Mouse (Mus musculus) stomach, embryonic 14.5 days (tissue): Measurements from ENCODE around the gene Tunar. TPM values are rescaled to one million over a fixed set of nuclear protein-coding genes. Genes with fewer than 3 reads are reported as not detected.

Source experiments
- ATAC-seq: fragments of 200-750 bp; cut with Nextera tagmentation; 2 replicates; pipeline ENCODE4 v1.8.0; 2017; ENCODE audit warnings: low read depth, moderate TSS enrichment; ENCODE audit not compliant: insufficient number of reproducible peaks, insufficient read depth, low FRiP score
- H3K27ac ChIP-seq: fragments of 300-500 bp; sonication (generic); 2 replicates; pipeline ENCODE4 v1.5.1; 2014; ENCODE audit warnings: mild to moderate bottlenecking, low read length, moderate library complexity, mixed read lengths
- H3K27me3 ChIP-seq: fragments of 300-500 bp; sonication (generic); 2 replicates; pipeline ENCODE4 v1.6.1; 2014; ENCODE audit warnings: low read length, control low read depth, mixed read lengths; ENCODE audit not compliant: control insufficient read depth, insufficient read depth
- H3K36me3 ChIP-seq: fragments of 300-500 bp; sonication (generic); 2 replicates; pipeline ENCODE4 v1.6.1; 2014; ENCODE audit warnings: mild to moderate bottlenecking, control low read depth, low read length, moderate library complexity, mixed read lengths; ENCODE audit not compliant: control insufficient read depth, insufficient read depth
- H3K4me1 ChIP-seq: fragments of 300-500 bp; sonication (generic); 2 replicates; pipeline ENCODE4 v1.6.1; 2014; ENCODE audit warnings: low read length, control low read depth, mixed read lengths; ENCODE audit not compliant: control insufficient read depth, insufficient read depth
- H3K4me2 ChIP-seq: fragments of 300-500 bp; sonication (generic); replicated peaks from 2 replicates; pipeline ENCODE4 v1.6.1; 2014; ENCODE audit warnings: low read depth, low read length, control low read depth
- H3K4me3 ChIP-seq: fragments of 300-500 bp; sonication (generic); 2 replicates; pipeline ENCODE4 v1.5.1; 2014; ENCODE audit warnings: low read depth, low read length, control low read depth
- H3K9ac ChIP-seq: fragments of 300-500 bp; sonication (generic); replicated peaks from 2 replicates; pipeline ENCODE4 v1.6.1; 2014; ENCODE audit warnings: low read depth, mild to moderate bottlenecking, control low read depth, low read length, moderate library complexity, mixed read lengths
- H3K9me3 ChIP-seq: fragments of 300-500 bp; sonication (generic); 2 replicates; pipeline ENCODE4 v1.6.1; 2016; ENCODE audit warnings: low read depth, low read length, control low read depth; ENCODE audit not compliant: control insufficient read depth
- WGBS: fragments of 180-500 bp; shearing (Covaris S2); extraction: QIAGEN DNeasy Blood & Tissue Kit; methylation state at CpG from one replicate; pipeline ENCODE4 v1.1.7; 2014; 5-methylcytosine and 5-hydroxymethylcytosine counted together
- polyA plus RNA-seq: library from polyadenylated mRNA; unstranded; fragments of >200 nt; fragmentation: Nextera tagmentation; extraction: Ambion mirVana; gene quantifications from 2 replicates; pipeline ENCODE4 v1.2.1, GENCODE M21; 2014

The Tunar gene
- polyA plus RNA-seq, 1 experiment from 2014 or later = 0.33 TPM

- H3K27ac ChIP-seq = no peak overlapping the region
- H3K4me1 ChIP-seq = no peaks in the 10 kb centered on the region
- no peak for ATAC-seq
- H3K4me2 ChIP-seq = no peak overlapping the region
- H3K9me3 ChIP-seq = no peaks in the 10 kb centered on the region
- no peak overlapping the region for H3K4me3 ChIP-seq
- H3K9ac ChIP-seq = no peak overlapping the region
- H3K36me3 ChIP-seq = no peaks in the 10 kb centered on the region
- 90% methylated on average over 8 of the region's 8 CpGs for WGBS
- H3K27me3 ChIP-seq = no peaks in the 10 kb centered on the region
Observed at GRCm38 (mm10) chr12:105413909-105414308, 80.2 kb downstream of the Tunar start.

GRCm38 (mm10) chr12:105420476-105420875 is 86.8 kb downstream of the Tunar start:
- H3K27ac ChIP-seq = no peak overlapping the region
- no peak overlapping the region for H3K4me2 ChIP-seq
- no peak overlapping the region for H3K4me3 ChIP-seq
- no peak for ATAC-seq
- WGBS = 39% methylated on average over 6 of the region's 6 CpGs
- no peak overlapping the region for H3K9ac ChIP-seq
- no peaks in the 10 kb centered on the region for H3K27me3 ChIP-seq
- H3K36me3 ChIP-seq = no peaks in the 10 kb centered on the region
- H3K9me3 ChIP-seq = no peaks in the 10 kb centered on the region
- H3K4me1 ChIP-seq = no peaks in the 10 kb centered on the region

GRCm38 (mm10) chr12:105426541-105426940 is 92.9 kb downstream of the Tunar start:
- 75% methylated on average over 7 of the region's 7 CpGs for WGBS
- no peaks in the 10 kb centered on the region for H3K4me1 ChIP-seq
- no peak overlapping the region for H3K4me3 ChIP-seq
- no peak for ATAC-seq
- H3K9ac ChIP-seq = no peak overlapping the region
- H3K27ac ChIP-seq = no peak overlapping the region
- no peaks in the 10 kb centered on the region for H3K9me3 ChIP-seq
- H3K27me3 ChIP-seq = no peaks in the 10 kb centered on the region
- no peaks in the 10 kb centered on the region for H3K36me3 ChIP-seq
- no peak overlapping the region for H3K4me2 ChIP-seq

- Histone ChIP-seq H3K27me3 (no peaks in the 10 kb centered on the region), H3K4me1 (no peaks in the 10 kb centered on the region), H3K4me3 (no peak overlapping the region), H3K27ac (no peak overlapping the region), H3K36me3 (no peaks in the 10 kb centered on the region), H3K4me2 (0 out of 2 replicates have a peak overlapping the region, but pooled peaks have one; percentile 8), H3K9me3 (no peaks in the 10 kb centered on the region), H3K9ac (no peak overlapping the region)
- 33% methylated on average over 10 of the region's 10 CpGs for WGBS
- peak; percentile 63; the same call in 1 of the 2 replicates for ATAC-seq
Observed at GRCm38 (mm10) chr12:105427039-105427757, 93.5 kb downstream of the Tunar start.

- no peaks in the 10 kb centered on the region for H3K36me3 ChIP-seq
Observed at GRCm38 (mm10) chr12:105431872-105432271, 98.2 kb downstream of the Tunar start.

GRCm38 (mm10) chr12:105432807-105433206 is 99.1 kb downstream of the Tunar start:
- Histone ChIP-seq H3K27ac (no peak overlapping the region), H3K9ac (no peak overlapping the region), H3K27me3 (no peaks in the 10 kb centered on the region), H3K4me3 (no peak overlapping the region), H3K4me1 (no peaks in the 10 kb centered on the region), H3K4me2 (no peak overlapping the region), H3K36me3 (no peaks in the 10 kb centered on the region), H3K9me3 (no peaks in the 10 kb centered on the region)
- 47% methylated on average over 3 of the region's 3 CpGs for WGBS
- no peak for ATAC-seq

More at GRCm38 (mm10) chr12:105431872-105432271, 98.2 kb downstream of the Tunar start:
- no peak overlapping the region for H3K9ac ChIP-seq
- no peaks in the 10 kb centered on the region for H3K9me3 ChIP-seq
- no peak for ATAC-seq
- 48% methylated on average over 3 of the region's 3 CpGs for WGBS
- H3K27me3 ChIP-seq = no peaks in the 10 kb centered on the region
- no peaks in the 10 kb centered on the region for H3K4me1 ChIP-seq
- H3K4me3 ChIP-seq = no peak overlapping the region
- no peak overlapping the region for H3K27ac ChIP-seq
- no peak overlapping the region for H3K4me2 ChIP-seq

Other genes with a start within 250 kb of the Tunar start
- not detected in 2 replicates for gene Tcl1b2, start 187.9 kb upstream of the Tunar start, polyA plus RNA-seq
- not detected in 2 replicates for gene Tcl1b1, start 174.2 kb upstream of the Tunar start, polyA plus RNA-seq
- not detected in 2 replicates for gene Tcl1b5, start 157.5 kb upstream of the Tunar start, polyA plus RNA-seq
- gene Tcl1b3, start 142.8 kb upstream of the Tunar start, polyA plus RNA-seq = not detected in 2 replicates
- not detected in 2 replicates for gene Tcl1b4, start 131.9 kb upstream of the Tunar start, polyA plus RNA-seq
- gene Tcl1, start 111.1 kb upstream of the Tunar start, polyA plus RNA-seq = not detected in 2 replicates
- 3.8 and 4.7 TPM in 2 replicates for gene D430019H16Rik, start 120.0 kb downstream of the Tunar start, polyA plus RNA-seq
- gene Bdkrb2, start 229.4 kb downstream of the Tunar start, polyA plus RNA-seq = 0.78 and 0.83 TPM in 2 replicates